Mouse (Mus musculus) gastrocnemius, postnatal 10 days (tissue): ENCODE results near the gene Ccdc85b. TPM values are rescaled to one million over a fixed set of nuclear protein-coding genes. Genes with fewer than 3 reads are reported as not detected.

Experiments
- DNase-seq: peaks from one replicate; pipeline ENCODE4 v3.0.0; 2021; ENCODE audit warnings: mixed read lengths
- total RNA-seq, 2 experiments: library from RNA; stranded (reverse); gene quantifications; 2 replicates each; pipeline ENCODE4 v1.2.3; 2021

Ccdc85b gene
- total RNA-seq, 2 experiments from 2014 or later: 8.2 to 9.1 TPM

GRCm38 (mm10) chr19:5455568-5455967 lies 2.1 kb downstream of the Ccdc85b start:
- no peak for DNase-seq

- no peak for DNase-seq
Measured at GRCm38 (mm10) chr19:5455037-5455436, 2.7 kb downstream of the Ccdc85b start.

- no peak for DNase-seq
Measured at GRCm38 (mm10) chr19:5451766-5452165, 5.9 kb downstream of the Ccdc85b start.

- DNase-seq: no peak
Measured at GRCm38 (mm10) chr19:5449673-5450072, 8.0 kb downstream of the Ccdc85b start.

- no peak for DNase-seq
Measured at GRCm38 (mm10) chr19:5448354-5449150, 9.1 kb downstream of the Ccdc85b start.

- DNase-seq: peak; percentile 63
Measured at GRCm38 (mm10) chr19:5447515-5448353, 10.0 kb downstream of the Ccdc85b start, which contains the start of gene Fosl1. TSS of gene Fosl1 (plus strand) at chr19:5447547.

GRCm38 (mm10) chr19:5445747-5446146 lies 11.9 kb downstream of the Ccdc85b start:
- no peak for DNase-seq

GRCm38 (mm10) chr19:5444954-5445353 lies 12.7 kb downstream of the Ccdc85b start:
- no peak for DNase-seq

- no peak for DNase-seq
Measured at GRCm38 (mm10) chr19:5444371-5444908, 13.3 kb downstream of the Ccdc85b start.

GRCm38 (mm10) chr19:5433951-5434350 lies 23.7 kb downstream of the Ccdc85b start:
- DNase-seq: no peak

- DNase-seq: peak; percentile 46
Measured at GRCm38 (mm10) chr19:5432992-5433852, 24.5 kb downstream of the Ccdc85b start.

GRCm38 (mm10) chr19:5431911-5432464 lies 25.7 kb downstream of the Ccdc85b start:
- DNase-seq: no peak

- no peak for DNase-seq
Measured at GRCm38 (mm10) chr19:5430408-5430807, 27.3 kb downstream of the Ccdc85b start.

GRCm38 (mm10) chr19:5429806-5430205 lies 27.9 kb downstream of the Ccdc85b start:
- DNase-seq: peak; percentile 80

GRCm38 (mm10) chr19:5429219-5429618 lies 28.5 kb downstream of the Ccdc85b start:
- DNase-seq: no peak

- DNase-seq: no peak
Measured at GRCm38 (mm10) chr19:5428083-5428482, 29.6 kb downstream of the Ccdc85b start.

GRCm38 (mm10) chr19:5426640-5427290 lies 30.9 kb downstream of the Ccdc85b start:
- DNase-seq: no peak

- no peak for DNase-seq
Measured at GRCm38 (mm10) chr19:5425906-5426565, 31.7 kb downstream of the Ccdc85b start.

GRCm38 (mm10) chr19:5424782-5425741 lies 32.6 kb downstream of the Ccdc85b start, which contains the start of the genes Drap1 and AI837181:
TSS of gene Drap1 (minus strand) at chr19:5424979.
TSS of gene AI837181 (plus strand) at chr19:5425144.
- DNase-seq: peak; percentile 97
